Mouse (Mus musculus) ES-Bruce4 (cell line): ENCODE results near the gene Arhgef19. TPM values are rescaled to one million over a fixed set of nuclear protein-coding genes. Genes with fewer than 3 reads are reported as not detected.

Experiments used
- H3K27ac ChIP-seq: 2 replicates; pipeline ENCODE4 v1.5.1; 2012; ENCODE audit warnings: low read length, inconsistent platforms; ENCODE audit not compliant: insufficient read depth
- H3K27me3 ChIP-seq: 2 replicates; pipeline ENCODE4 v1.6.1; 2012; ENCODE audit warnings: mild to moderate bottlenecking, low read length, inconsistent platforms; ENCODE audit not compliant: control insufficient read depth, poor library complexity, insufficient read depth, severe bottlenecking
- H3K36me3 ChIP-seq: 2 replicates; pipeline ENCODE4 v1.6.1; 2012; ENCODE audit warnings: inconsistent platforms, mild to moderate bottlenecking, low read length, moderate library complexity; ENCODE audit not compliant: control insufficient read depth, poor library complexity, insufficient read depth, severe bottlenecking
- H3K4me1 ChIP-seq: one replicate; pipeline ENCODE4 v1.8.1; 2011; ENCODE audit warnings: low read length; ENCODE audit not compliant: control insufficient read depth, insufficient read depth
- H3K4me3 ChIP-seq: 2 replicates; pipeline ENCODE4 v1.5.1; 2011; ENCODE audit warnings: low read depth, mild to moderate bottlenecking, low read length
- H3K9ac ChIP-seq: 2 replicates; pipeline ENCODE4 v1.6.1; 2012; ENCODE audit warnings: low read depth, mild to moderate bottlenecking, inconsistent platforms; ENCODE audit not compliant: poor library complexity, severe bottlenecking
- H3K9me3 ChIP-seq: replicated peaks from 2 replicates; pipeline ENCODE4 v1.6.1; 2012; ENCODE audit warnings: mild to moderate bottlenecking, low read length, inconsistent platforms; ENCODE audit not compliant: control insufficient read depth, poor library complexity, insufficient read depth, severe bottlenecking
- CTCF ChIP-seq: IDR thresholded peaks from one replicate; pipeline ENCODE4 v1.8.1; 2011; ENCODE audit warnings: low read depth, low read length
- EP300 ChIP-seq: IDR thresholded peaks from 2 replicates; pipeline ENCODE4 v1.6.1; 2011; ENCODE audit warnings: low read depth, low read length; ENCODE audit not compliant: insufficient read depth
- POLR2A ChIP-seq: IDR thresholded peaks from one replicate; pipeline ENCODE4 v1.8.1; 2011; ENCODE audit warnings: low read length; ENCODE audit not compliant: insufficient read depth
- polyA plus RNA-seq: library from polyadenylated mRNA; stranded (reverse); fragments of >200 nt; gene quantifications from 2 replicates; pipeline ENCODE4 v1.2.4, GENCODE M21; 2011; ENCODE audit warnings: low read depth; ENCODE audit not compliant: missing spikeins, insufficient read depth, insufficient read length

Arhgef19 gene
- polyA plus RNA-seq, 1 experiment: 8.3 TPM

- TF ChIP-seq EP300: peak; percentile 88
- TF ChIP-seq POLR2A: no peak
- Histone ChIP-seq H3K4me1 (peaks cover 17% of the 10 kb centered on the region), H3K27ac (peak overlapping the region; percentile 75), H3K27me3 (no peaks in the 10 kb centered on the region), H3K9ac (peak overlapping the region; percentile 88), H3K9me3 (no peaks in the 10 kb centered on the region), H3K4me3 (peak overlapping the region; percentile 93), H3K36me3 (peaks cover 20% of the 10 kb centered on the region)
These were observed 64.9 kb downstream of the Arhgef19 start for GRCm38 (mm10) chr4:141304223-141304611.

GRCm38 (mm10) chr4:141306057-141306456 is 66.8 kb downstream of the Arhgef19 start:
- Histone ChIP-seq H3K9ac (peak overlapping the region; percentile 88; the same call in 1 of the 2 replicates), H3K36me3 (peaks cover 38% of the 10 kb centered on the region), H3K27ac (0 out of 2 replicates have a peak overlapping the region, but pooled peaks have one; percentile 2), H3K9me3 (no peaks in the 10 kb centered on the region), H3K4me3 (peak overlapping the region; percentile 3; the same call in 1 of the 2 replicates), H3K27me3 (no peaks in the 10 kb centered on the region), H3K4me1 (peaks cover 20% of the 10 kb centered on the region)
- TF ChIP-seq CTCF: no peak
- TF ChIP-seq EP300: no peak
- TF ChIP-seq POLR2A: no peak

Other genes with a start within 250 kb of the Arhgef19 start
- gene Mfap2, start 229.1 kb upstream of the Arhgef19 start, polyA plus RNA-seq: 4.5 and 5.2 TPM in 2 replicates
- gene Crocc, start 178.9 kb upstream of the Arhgef19 start, polyA plus RNA-seq: 35.0 TPM in 2 replicates
- 27.7 and 34.6 TPM in 2 replicates for gene Necap2, start 161.1 kb upstream of the Arhgef19 start, polyA plus RNA-seq
- gene Spata21, start 151.2 kb upstream of the Arhgef19 start, polyA plus RNA-seq: 0.67 TPM in 1 of 2 replicates, not detected in the other
- gene Szrd1, start 99.7 kb upstream of the Arhgef19 start, polyA plus RNA-seq: 122 and 136 TPM in 2 replicates
- 24.6 and 31.8 TPM in 2 replicates for gene Fbxo42, start 91.6 kb upstream of the Arhgef19 start, polyA plus RNA-seq
- gene Rsg1, start 25.5 kb upstream of the Arhgef19 start, polyA plus RNA-seq: 1.6 and 2.8 TPM in 2 replicates
- 44.7 and 51.3 TPM in 2 replicates for gene Epha2, start 61.7 kb downstream of the Arhgef19 start, polyA plus RNA-seq
- 3.0 and 3.6 TPM in 2 replicates for gene Fam131c, start 128.7 kb downstream of the Arhgef19 start, polyA plus RNA-seq
- not detected in 2 replicates for gene Clcnka, start 159.2 kb downstream of the Arhgef19 start, polyA plus RNA-seq
- 1.0 and 1.5 TPM in 2 replicates for gene Clcnkb, start 176.5 kb downstream of the Arhgef19 start, polyA plus RNA-seq
- 0.40 TPM in 1 of 2 replicates, not detected in the other for gene Hspb7, start 181.3 kb downstream of the Arhgef19 start, polyA plus RNA-seq
- gene Srarp, start 196.6 kb downstream of the Arhgef19 start, polyA plus RNA-seq: not detected in 2 replicates
- 16.4 and 17.1 TPM in 2 replicates for gene Zbtb17, start 205.2 kb downstream of the Arhgef19 start, polyA plus RNA-seq